Mouse (Mus musculus) cortical plate, adult 2 months (tissue): Measurements from ENCODE around the gene Styx.
"Not testable (repeated sequence)": the region's sequence is repeated elsewhere in the genome, so short reads cannot be mapped to it uniquely, and the experiment has no call there.

ENCODE experiments used
- CTCF ChIP-seq: fragments of 200-500 bp; IDR thresholded peaks from 2 replicates; pipeline ENCODE4 v1.5.1; 2011; ENCODE audit warnings: mild to moderate bottlenecking, control low read depth, low read length; ENCODE audit not compliant: insufficient read depth; ENCODE audit errors: extremely low read depth
- POLR2A ChIP-seq: fragments of 200-500 bp; IDR thresholded peaks from 2 replicates; pipeline ENCODE4 v1.6.1; 2011; ENCODE audit warnings: mild to moderate bottlenecking, low read length, control low read depth; ENCODE audit not compliant: insufficient read depth; ENCODE audit errors: extremely low read depth

DNA sequence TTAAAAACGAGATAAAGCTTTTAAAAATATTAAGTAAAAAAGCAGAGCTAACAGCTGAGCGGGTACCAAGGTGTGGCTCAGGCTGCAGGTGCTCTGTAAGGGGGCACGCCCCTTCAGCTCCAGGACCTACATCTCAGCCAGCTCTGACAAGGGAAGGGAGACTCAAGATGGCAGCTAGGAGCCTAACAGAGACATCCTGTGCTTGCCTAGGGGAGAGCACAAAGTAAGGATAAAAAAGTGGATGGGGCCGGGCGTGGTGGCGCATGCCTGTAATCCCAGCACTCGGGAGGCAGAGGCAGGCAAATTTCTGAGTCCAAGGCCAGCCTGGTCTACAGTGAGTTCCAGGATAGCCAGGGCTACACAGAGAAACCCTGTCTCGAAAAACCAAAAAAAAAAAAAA, 115.5 kb downstream of the Styx start:
- not testable (repeated sequence) for TF ChIP-seq POLR2A, CTCF
